Mouse (Mus musculus) stomach, embryonic 14.5 days (tissue): Measurements from ENCODE around the gene Kcnk6. TPM values are rescaled to one million over a fixed set of nuclear protein-coding genes. Genes with fewer than 3 reads are reported as not detected.
A peak's percentile ranks its signal among the peaks of the same experiment; 100 is the strongest.

Source experiments
- ATAC-seq: fragments of 200-750 bp; cut with Nextera tagmentation; 2 replicates; pipeline ENCODE4 v1.8.0; 2017; ENCODE audit warnings: low read depth, moderate TSS enrichment; ENCODE audit not compliant: insufficient number of reproducible peaks, insufficient read depth, low FRiP score
- H3K27ac ChIP-seq: fragments of 300-500 bp; sonication (generic); 2 replicates; pipeline ENCODE4 v1.5.1; 2014; ENCODE audit warnings: mild to moderate bottlenecking, low read length, moderate library complexity, mixed read lengths
- H3K27me3 ChIP-seq: fragments of 300-500 bp; sonication (generic); 2 replicates; pipeline ENCODE4 v1.6.1; 2014; ENCODE audit warnings: low read length, control low read depth, mixed read lengths; ENCODE audit not compliant: control insufficient read depth, insufficient read depth
- H3K36me3 ChIP-seq: fragments of 300-500 bp; sonication (generic); 2 replicates; pipeline ENCODE4 v1.6.1; 2014; ENCODE audit warnings: mild to moderate bottlenecking, control low read depth, low read length, moderate library complexity, mixed read lengths; ENCODE audit not compliant: control insufficient read depth, insufficient read depth
- H3K4me1 ChIP-seq: fragments of 300-500 bp; sonication (generic); 2 replicates; pipeline ENCODE4 v1.6.1; 2014; ENCODE audit warnings: low read length, control low read depth, mixed read lengths; ENCODE audit not compliant: control insufficient read depth, insufficient read depth
- H3K4me2 ChIP-seq: fragments of 300-500 bp; sonication (generic); replicated peaks from 2 replicates; pipeline ENCODE4 v1.6.1; 2014; ENCODE audit warnings: low read depth, low read length, control low read depth
- H3K4me3 ChIP-seq: fragments of 300-500 bp; sonication (generic); 2 replicates; pipeline ENCODE4 v1.5.1; 2014; ENCODE audit warnings: low read depth, low read length, control low read depth
- H3K9ac ChIP-seq: fragments of 300-500 bp; sonication (generic); replicated peaks from 2 replicates; pipeline ENCODE4 v1.6.1; 2014; ENCODE audit warnings: low read depth, mild to moderate bottlenecking, control low read depth, low read length, moderate library complexity, mixed read lengths
- H3K9me3 ChIP-seq: fragments of 300-500 bp; sonication (generic); 2 replicates; pipeline ENCODE4 v1.6.1; 2016; ENCODE audit warnings: low read depth, low read length, control low read depth; ENCODE audit not compliant: control insufficient read depth
- WGBS: fragments of 180-500 bp; shearing (Covaris S2); extraction: QIAGEN DNeasy Blood & Tissue Kit; methylation state at CpG from one replicate; pipeline ENCODE4 v1.1.7; 2014; 5-methylcytosine and 5-hydroxymethylcytosine counted together
- polyA plus RNA-seq: library from polyadenylated mRNA; unstranded; fragments of >200 nt; fragmentation: Nextera tagmentation; extraction: Ambion mirVana; gene quantifications from 2 replicates; pipeline ENCODE4 v1.2.1, GENCODE M21; 2014

The Kcnk6 gene
- polyA plus RNA-seq, 1 experiment from 2014 or later: 0.98 TPM

DNA sequence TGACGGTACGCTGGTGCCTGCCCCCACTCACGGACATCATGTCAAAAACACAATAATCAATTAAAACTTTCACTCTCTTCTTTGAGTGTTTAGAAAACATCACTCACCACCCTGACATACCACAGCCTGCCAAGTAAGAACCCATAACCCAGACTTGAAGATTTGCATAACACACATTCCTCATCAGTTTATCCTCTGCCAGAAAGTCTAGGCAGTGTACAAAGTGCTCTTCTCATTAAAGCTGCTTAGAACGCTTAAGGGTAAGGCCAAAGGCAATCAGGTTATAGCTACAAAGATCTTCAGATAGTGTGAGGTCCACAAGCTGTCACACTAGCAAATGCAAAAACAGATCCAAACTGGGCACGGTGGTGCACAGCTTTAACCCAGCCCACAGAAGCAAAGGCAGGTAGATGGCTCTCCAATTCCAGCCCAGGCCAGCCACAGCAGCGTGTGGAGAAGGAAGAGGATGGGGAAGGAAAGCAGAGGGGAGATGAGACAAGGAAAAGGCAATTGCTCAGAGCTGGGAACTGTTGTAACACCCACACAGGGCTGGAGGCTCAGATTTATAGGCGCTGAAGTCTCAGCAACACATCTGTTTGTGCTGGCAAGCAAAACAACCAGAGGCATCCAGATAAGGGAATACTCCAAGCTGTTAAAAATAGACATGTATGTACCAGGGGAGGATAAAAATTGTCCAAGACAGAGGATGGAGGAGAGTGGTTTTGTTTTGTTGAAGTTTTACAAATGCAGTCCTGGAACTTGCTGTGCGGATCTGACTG, 39.6 kb upstream of the Kcnk6 start:
- H3K4me2 ChIP-seq: no peak overlapping the region
- H3K4me3 ChIP-seq: no peak overlapping the region
- no peaks in the 10 kb centered on the region for H3K9me3 ChIP-seq
- ATAC-seq: no peak
- H3K27ac ChIP-seq: peak overlapping the region; percentile 27; the same call in 1 of the 2 replicates
- WGBS: 54% methylated on average over 8 of the region's 8 CpGs
- H3K9ac ChIP-seq: no peak overlapping the region
- H3K4me1 ChIP-seq: peaks cover 8% of the 10 kb centered on the region; the same call in 1 of the 2 replicates
- no peaks in the 10 kb centered on the region for H3K36me3 ChIP-seq
- H3K27me3 ChIP-seq: no peaks in the 10 kb centered on the region

DNA sequence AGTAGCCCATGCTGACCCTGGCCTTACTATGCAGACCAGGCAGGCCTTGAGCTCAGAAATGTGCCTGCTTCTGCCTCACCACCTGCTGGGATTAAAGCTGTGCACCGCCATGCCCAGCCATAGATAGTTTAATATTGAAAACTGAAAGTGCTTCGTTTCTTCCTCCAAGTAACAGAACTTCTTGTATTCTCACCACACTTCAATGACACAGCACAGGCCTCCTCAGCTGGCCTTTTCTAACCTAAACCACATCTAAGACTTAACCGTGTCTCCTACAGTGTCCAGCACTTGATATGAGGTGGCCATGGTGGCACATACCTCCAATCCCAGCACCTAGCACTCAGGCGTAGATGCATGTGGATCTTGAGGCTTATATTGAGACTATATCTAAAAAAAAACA, 38.1 kb upstream of the Kcnk6 start:
- Histone ChIP-seq H3K9me3 (no peaks in the 10 kb centered on the region), H3K4me2 (no peak overlapping the region), H3K27ac (no peak overlapping the region), H3K36me3 (no peaks in the 10 kb centered on the region), H3K4me3 (no peak overlapping the region), H3K27me3 (no peaks in the 10 kb centered on the region), H3K9ac (no peak overlapping the region), H3K4me1 (peaks cover 4% of the 10 kb centered on the region; the same call in 1 of the 2 replicates)
- 80% methylated on average over 4 of the region's 4 CpGs for WGBS
- ATAC-seq: no peak

DNA sequence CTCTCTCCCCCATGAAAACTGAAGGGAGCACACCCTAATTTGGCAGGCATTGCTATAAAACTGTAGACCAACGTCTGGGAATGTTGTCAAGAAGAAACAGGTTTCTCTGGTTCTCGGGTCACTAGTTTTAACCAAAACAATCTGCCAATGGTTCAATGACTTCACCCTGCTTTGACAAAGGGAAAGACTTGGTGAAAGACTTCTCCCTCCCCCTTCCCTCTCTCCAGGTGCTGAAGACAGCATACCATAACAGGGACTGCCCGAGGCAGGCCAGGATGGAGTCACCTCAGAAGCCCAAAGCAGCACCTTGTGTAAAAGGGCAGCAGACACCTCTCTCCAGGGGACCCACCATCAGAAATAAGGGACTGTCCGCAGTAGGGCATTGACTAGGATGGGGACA, 34.6 kb upstream of the Kcnk6 start:
- no peaks in the 10 kb centered on the region; the same call in 1 of the 2 replicates for H3K36me3 ChIP-seq
- no peak overlapping the region for H3K27ac ChIP-seq
- no peak; the same call in 1 of the 2 replicates for ATAC-seq
- H3K27me3 ChIP-seq: no peaks in the 10 kb centered on the region
- no peaks in the 10 kb centered on the region for H3K9me3 ChIP-seq
- H3K4me1 ChIP-seq: peaks cover 3% of the 10 kb centered on the region; the same call in 1 of the 2 replicates
- 55% methylated on average over 4 of the region's 4 CpGs for WGBS
- H3K4me2 ChIP-seq: no peak overlapping the region
- H3K9ac ChIP-seq: no peak overlapping the region
- H3K4me3 ChIP-seq: no peak overlapping the region

DNA sequence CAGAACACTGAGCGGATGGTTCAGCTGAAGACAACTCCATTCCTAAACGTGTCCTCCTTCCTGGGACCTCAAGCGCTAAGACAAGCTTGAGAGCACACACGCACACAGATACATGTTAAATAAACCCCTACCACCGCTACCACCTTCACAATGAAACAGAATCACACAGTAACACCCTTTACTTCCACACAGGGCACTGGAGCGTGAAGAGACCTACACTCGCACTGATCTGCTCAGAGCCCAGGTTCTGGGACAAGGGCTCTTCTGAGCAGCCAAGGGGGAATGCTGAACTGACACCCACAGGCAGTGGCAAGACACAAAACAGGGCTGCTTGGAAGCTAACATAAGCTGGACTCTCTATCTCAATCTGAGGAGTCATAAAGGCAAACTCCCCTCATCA, 33.3 kb upstream of the Kcnk6 start:
- WGBS: 91% methylated on average over 7 of the region's 7 CpGs
- ATAC-seq: no peak
- H3K9ac ChIP-seq: no peak overlapping the region
- no peaks in the 10 kb centered on the region for H3K4me1 ChIP-seq
- H3K36me3 ChIP-seq: no peaks in the 10 kb centered on the region; the same call in 1 of the 2 replicates
- no peaks in the 10 kb centered on the region for H3K27me3 ChIP-seq
- H3K9me3 ChIP-seq: no peaks in the 10 kb centered on the region
- no peak overlapping the region for H3K4me2 ChIP-seq
- H3K4me3 ChIP-seq: no peak overlapping the region
- H3K27ac ChIP-seq: no peak overlapping the region

DNA sequence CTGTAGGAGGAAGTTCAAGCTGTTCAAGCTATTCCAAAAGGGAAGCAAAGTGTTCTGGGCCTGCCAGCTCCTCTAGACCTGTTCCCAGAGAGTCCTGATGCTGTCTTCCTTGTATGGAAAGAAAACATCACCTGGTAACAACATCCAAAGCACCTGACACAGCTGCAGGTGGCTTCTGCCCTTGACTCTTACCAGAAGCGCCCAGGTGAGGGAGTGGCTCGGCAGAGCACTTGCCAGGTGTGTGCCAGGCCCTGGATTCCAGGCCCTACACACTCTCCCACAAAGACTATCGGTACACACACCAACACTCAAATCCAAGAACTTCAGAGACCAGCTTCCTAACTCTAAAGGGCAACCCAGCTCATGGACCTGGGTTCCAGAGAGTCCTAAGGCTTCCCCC, 31.5 kb upstream of the Kcnk6 start:
- H3K36me3 ChIP-seq: peaks cover 3% of the 10 kb centered on the region; the same call in 1 of the 2 replicates
- H3K4me3 ChIP-seq: no peak overlapping the region
- ATAC-seq: no peak
- no peaks in the 10 kb centered on the region for H3K4me1 ChIP-seq
- no peak overlapping the region for H3K4me2 ChIP-seq
- no peaks in the 10 kb centered on the region for H3K9me3 ChIP-seq
- no peak overlapping the region for H3K27ac ChIP-seq
- no peaks in the 10 kb centered on the region for H3K27me3 ChIP-seq
- no peak overlapping the region for H3K9ac ChIP-seq
- WGBS: 80% methylated on average over 3 of the region's 3 CpGs

DNA sequence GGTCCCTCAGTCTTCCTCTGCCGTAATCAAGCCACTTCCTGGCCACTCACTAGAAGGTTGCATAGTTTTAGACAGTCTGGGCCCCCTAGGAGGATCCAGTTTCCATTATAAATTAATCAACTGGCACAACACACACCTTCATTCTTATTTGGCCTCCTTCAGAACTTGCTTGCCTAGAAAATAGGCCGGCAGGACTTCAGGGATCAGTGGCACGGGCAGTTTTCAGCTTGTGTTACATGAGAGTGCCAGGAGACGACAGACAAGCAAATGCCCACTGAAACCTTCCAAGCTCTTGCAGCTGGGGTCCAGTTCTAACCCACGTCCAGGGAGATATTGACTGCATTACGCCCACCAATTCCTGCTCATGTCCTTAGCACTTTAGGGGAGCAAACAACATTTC, 29.8 kb upstream of the Kcnk6 start:
- WGBS: 70% methylated on average over 6 of the region's 6 CpGs
- no peak overlapping the region for H3K27ac ChIP-seq
- H3K4me2 ChIP-seq: no peak overlapping the region
- ATAC-seq: no peak
- H3K9ac ChIP-seq: no peak overlapping the region
- no peak overlapping the region for H3K4me3 ChIP-seq
- no peaks in the 10 kb centered on the region for H3K27me3 ChIP-seq
- H3K9me3 ChIP-seq: no peaks in the 10 kb centered on the region
- H3K36me3 ChIP-seq: peaks cover 10% of the 10 kb centered on the region; the same call in 1 of the 2 replicates
- H3K4me1 ChIP-seq: no peaks in the 10 kb centered on the region

DNA sequence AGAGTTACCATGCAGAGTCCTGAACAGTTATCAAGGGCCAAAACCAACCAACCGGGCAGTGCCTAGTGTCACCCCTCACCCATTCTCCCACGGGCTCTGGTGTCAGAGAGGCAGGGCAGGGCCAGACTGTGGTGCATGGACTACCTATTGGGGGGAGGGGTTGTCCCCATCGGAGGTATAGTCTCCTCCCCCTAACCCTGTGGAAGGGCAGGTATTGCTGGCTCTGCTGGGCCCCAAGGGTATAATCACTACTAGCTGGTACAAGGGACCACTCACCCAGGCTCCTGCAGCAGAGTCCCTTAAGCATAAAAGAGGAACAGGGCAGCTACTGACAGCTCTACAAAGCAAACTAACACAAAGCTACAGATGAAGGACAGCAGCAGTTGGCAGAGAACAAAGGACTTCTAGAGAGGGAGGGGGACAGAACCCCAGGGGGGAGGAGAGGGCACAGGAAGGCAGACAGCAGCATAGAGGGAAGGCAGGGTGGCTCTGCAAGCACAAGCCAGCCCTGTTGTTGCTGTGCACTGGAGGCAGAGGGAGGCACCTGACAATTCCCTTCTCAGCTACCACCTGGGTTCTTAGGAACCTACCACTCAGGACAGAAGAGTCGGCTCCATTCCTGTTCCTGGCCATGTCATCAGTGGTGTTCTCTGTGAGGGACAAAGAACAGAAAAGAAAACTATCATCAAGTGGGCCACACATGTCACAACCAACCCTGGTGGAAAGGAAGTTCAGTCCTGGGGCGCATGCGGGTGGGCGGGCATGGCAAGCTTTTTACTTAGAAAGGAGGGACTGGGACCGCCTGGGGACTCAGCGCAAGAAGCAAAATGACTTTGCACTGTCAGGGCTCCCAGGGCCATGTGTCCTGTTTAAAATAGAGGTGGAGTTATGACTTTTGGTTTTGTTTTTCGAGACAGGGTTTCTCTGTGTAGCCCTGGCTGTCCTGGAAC, 27.7 kb upstream of the Kcnk6 start:
- ATAC-seq: no peak
- Histone ChIP-seq H3K27ac (no peak overlapping the region), H3K27me3 (no peaks in the 10 kb centered on the region), H3K4me2 (no peak overlapping the region), H3K36me3 (peaks cover 13% of the 10 kb centered on the region), H3K9ac (no peak overlapping the region), H3K4me3 (no peak overlapping the region), H3K9me3 (no peaks in the 10 kb centered on the region), H3K4me1 (no peaks in the 10 kb centered on the region)
- 83% methylated on average over 10 of the region's 10 CpGs for WGBS

DNA sequence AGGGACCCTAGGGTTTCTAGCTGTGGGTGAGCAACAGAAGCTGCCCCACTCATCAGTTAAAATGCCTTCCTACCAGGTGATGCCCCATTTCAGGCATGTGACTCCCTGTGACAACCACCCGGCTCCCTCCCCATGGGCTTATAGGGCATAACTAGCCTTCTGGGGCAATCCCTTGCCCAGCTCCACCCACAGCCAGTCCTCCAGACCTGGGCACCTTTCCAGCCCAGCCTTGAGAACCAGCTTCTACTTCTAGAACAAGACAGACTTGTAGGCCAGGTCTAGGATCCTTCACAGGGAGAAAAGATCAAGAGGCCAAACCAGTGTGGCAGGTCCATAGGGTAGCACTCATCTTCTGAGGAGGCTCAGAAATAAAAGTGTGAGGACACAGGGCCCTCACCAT, 25.1 kb upstream of the Kcnk6 start:
- Histone ChIP-seq H3K36me3 (peaks cover 15% of the 10 kb centered on the region), H3K4me1 (peaks cover 4% of the 10 kb centered on the region; the same call in 1 of the 2 replicates), H3K27me3 (no peaks in the 10 kb centered on the region), H3K9me3 (no peaks in the 10 kb centered on the region), H3K27ac (no peak overlapping the region), H3K4me3 (no peak overlapping the region), H3K9ac (no peak overlapping the region), H3K4me2 (no peak overlapping the region)
- no peak for ATAC-seq
- 100% methylated on average over 1 of the region's 1 CpGs for WGBS
